Mouse (Mus musculus): Measurements from ENCODE around the gene Gm10840. TPM values are rescaled to one million over a fixed set of nuclear protein-coding genes. Genes with fewer than 3 reads are reported as not detected.

The Gm10840 gene
- 10.1 TPM for total RNA-seq (2023)

GRCm38 (mm10) chr11:106160841-106161721 is at the start of gene Gm10840, which contains the start of gene Limd2:
Gene Gm10840 (plus strand): TSS chr11:106160850.
Gene Limd2 (minus strand): TSS chr11:106160860.

DNA sequence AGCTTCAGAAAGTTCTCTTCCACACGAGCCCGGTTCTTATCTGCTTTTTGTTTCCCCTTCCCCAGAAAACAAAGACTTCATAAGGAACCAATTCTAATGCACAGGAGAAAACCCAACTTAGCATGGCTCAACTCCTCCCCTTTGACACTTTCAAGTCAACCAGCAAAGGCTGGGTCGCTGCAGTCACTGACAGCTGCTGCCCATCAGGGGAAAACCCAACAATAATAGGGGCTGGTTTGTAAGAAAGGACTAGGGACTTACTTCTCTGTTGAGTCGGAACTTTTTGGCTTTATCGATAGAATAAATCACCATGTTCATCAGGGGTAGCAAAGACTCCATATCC is 41.4 kb downstream of the Gm10840 start, which contains the start of gene Strada:
Gene Strada (minus strand): TSS at position 46 of the 343 bp plus-strand sequence.

Other genes with a start within 250 kb of the Gm10840 start
- gene Cyb561, start 207.5 kb upstream of the Gm10840 start, total RNA-seq (2023): 0.67 TPM
- 1.3 TPM for gene Ace, start 192.9 kb upstream of the Gm10840 start, total RNA-seq (2023)
- gene Ace3, start 166.2 kb upstream of the Gm10840 start, total RNA-seq (2023): not detected
- 0.38 TPM for gene Kcnh6, start 152.7 kb upstream of the Gm10840 start, total RNA-seq (2023)
- 62.4 TPM for gene Dcaf7, start 124.0 kb upstream of the Gm10840 start, total RNA-seq (2023)
- 6.7 TPM for gene Taco1, start 94.8 kb upstream of the Gm10840 start, total RNA-seq (2023)
- gene Map3k3, start 76.2 kb upstream of the Gm10840 start, total RNA-seq (2023): 162 TPM
- 704 TPM for gene Limd2, start within 50 bp of the Gm10840 start, total RNA-seq (2023)
- gene Strada, start 41.3 kb downstream of the Gm10840 start, total RNA-seq (2023): 27.3 TPM
- gene Ccdc47, start 55.5 kb downstream of the Gm10840 start, total RNA-seq (2023): 40.0 TPM
- gene Ddx42, start 56.1 kb downstream of the Gm10840 start, total RNA-seq (2023): 82.3 TPM
- gene Ftsj3, start 95.2 kb downstream of the Gm10840 start, total RNA-seq (2023): 73.6 TPM
- gene Psmc5, start 95.3 kb downstream of the Gm10840 start, total RNA-seq (2023): 50.6 TPM
- gene Smarcd2, start 112.1 kb downstream of the Gm10840 start, total RNA-seq (2023): 96.8 TPM
- gene Tcam1, start 115.8 kb downstream of the Gm10840 start, total RNA-seq (2023): not detected
- gene Gh, start 141.0 kb downstream of the Gm10840 start, total RNA-seq (2023): not detected
- gene Cd79b, start 153.9 kb downstream of the Gm10840 start, total RNA-seq (2023): 73.1 TPM
- gene Scn4a, start 192.4 kb downstream of the Gm10840 start, total RNA-seq (2023): 1.5 TPM
- not detected for gene Prr29, start 204.6 kb downstream of the Gm10840 start, total RNA-seq (2023)
- 64.7 TPM for gene Icam2, start 227.2 kb downstream of the Gm10840 start, total RNA-seq (2023)

All from CD4-positive naive resting alpha-beta T cell, adult 76 days (primary cell).